Mouse (Mus musculus): ENCODE measurements around the gene Dstn. TPM values are rescaled to one million over a fixed set of nuclear protein-coding genes. Genes with fewer than 3 reads are reported as not detected.

Dstn gene
- 100 to 1,000 TPM; 171 to 186 TPM for total RNA-seq (2021)

DNA sequence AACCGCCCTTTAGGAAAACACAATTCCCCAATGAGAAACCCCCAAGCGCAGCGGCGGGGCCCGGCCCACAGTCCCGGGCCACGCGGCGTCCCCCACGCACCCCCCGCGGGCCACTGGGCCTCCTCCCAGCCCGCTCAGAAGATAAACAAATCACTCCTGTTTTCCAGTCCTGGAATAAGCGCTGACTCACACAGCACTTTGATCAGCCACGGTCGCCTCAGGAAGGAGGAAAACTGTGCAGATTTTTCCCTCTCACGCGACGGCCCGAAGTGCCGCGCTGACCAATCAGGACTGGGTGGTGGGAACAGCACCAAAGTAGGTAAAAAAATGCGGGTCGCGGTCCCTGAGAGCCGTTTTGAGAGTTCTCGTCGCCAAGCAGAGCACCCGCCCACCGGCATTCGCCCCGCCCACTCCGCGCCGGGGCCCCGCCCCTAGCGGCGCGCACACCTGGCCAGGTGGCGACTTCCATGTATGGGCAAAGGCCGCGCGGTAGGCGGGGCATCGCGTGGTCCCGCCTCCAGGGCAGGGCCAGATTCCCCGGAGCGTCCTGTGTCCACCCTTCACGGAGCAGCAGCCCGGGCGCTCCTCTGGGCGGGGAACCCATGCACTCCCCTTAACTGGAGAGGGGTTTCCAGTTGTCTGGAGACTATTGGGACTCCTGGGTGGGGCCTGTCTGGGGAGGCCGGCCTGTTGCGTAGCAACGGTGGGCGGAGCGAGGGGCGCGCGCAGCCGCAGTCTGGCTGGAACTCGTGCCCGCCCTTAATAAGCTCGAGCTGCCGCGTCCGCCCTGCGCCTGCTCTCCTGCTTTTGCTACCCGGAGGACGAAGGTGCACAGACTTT is at the start of gene Dstn:
Gene Dstn (plus strand): TSS at position 561 of the 840 bp plus-strand sequence.
- intact Hi-C loops (cut with DNase I): no loop called here

GRCm38 (mm10) chr2:143867326-143867725 is 47.8 kb upstream of the Dstn start:
- intact Hi-C loops (cut with DNase I): loop anchor here (2.0 to 10.0 kb wide), 3 partner anchors 115 to 417 kb away; no protein-coding TSS in a partner anchor
- DNase-seq (ENCODE audit: low spot score in 2 of 2): peak; percentile 86 to 88

More for the DNA sequence above, at the start of gene Dstn:
- peak; percentile 96 to 97 for DNase-seq (ENCODE audit: low spot score in 2 of 2)

DNA sequence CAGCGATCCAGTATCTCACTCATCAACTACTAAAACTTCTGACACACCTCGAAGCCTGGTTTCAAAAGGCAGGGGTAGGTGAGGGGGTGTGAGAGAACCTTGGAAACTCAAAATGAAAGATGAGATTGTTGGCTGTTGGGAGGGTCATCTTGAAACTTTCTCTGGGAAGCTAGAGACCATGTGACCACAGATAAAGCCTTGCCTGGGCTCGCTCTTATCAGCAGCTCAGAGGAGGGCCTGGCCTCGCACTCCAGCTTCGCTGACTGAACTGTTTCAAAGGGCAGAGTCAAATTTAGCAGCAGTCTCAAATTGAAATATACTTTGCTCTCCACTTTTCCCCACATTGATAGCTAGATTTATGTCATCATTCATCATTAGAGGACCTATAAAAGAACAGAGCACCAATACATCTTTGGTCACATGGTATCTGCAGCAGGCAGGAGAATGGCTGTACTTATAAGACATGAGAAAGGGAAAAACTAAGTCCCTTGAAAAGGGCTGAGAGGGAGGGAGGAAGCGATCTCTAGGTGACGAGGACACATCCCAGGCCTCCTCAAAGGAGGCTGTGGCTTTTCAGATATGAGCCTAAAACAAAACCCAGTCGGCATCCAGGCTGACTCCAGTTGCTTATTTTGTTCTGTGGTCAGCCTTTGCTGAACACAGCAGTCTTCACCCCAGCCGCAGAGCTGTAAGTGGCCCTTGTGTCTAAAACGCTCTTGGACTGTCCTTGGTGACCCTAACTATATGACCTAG is 44.0 kb upstream of the Dstn start:
- no peak for DNase-seq (ENCODE audit: low spot score in 2 of 2)
- intact Hi-C loops (cut with DNase I): no loop called here

GRCm38 (mm10) chr2:143876026-143876425 is 39.1 kb upstream of the Dstn start:
- intact Hi-C loops (cut with DNase I): no loop called here
- DNase-seq (ENCODE audit: low spot score in 2 of 2): no peak

DNA sequence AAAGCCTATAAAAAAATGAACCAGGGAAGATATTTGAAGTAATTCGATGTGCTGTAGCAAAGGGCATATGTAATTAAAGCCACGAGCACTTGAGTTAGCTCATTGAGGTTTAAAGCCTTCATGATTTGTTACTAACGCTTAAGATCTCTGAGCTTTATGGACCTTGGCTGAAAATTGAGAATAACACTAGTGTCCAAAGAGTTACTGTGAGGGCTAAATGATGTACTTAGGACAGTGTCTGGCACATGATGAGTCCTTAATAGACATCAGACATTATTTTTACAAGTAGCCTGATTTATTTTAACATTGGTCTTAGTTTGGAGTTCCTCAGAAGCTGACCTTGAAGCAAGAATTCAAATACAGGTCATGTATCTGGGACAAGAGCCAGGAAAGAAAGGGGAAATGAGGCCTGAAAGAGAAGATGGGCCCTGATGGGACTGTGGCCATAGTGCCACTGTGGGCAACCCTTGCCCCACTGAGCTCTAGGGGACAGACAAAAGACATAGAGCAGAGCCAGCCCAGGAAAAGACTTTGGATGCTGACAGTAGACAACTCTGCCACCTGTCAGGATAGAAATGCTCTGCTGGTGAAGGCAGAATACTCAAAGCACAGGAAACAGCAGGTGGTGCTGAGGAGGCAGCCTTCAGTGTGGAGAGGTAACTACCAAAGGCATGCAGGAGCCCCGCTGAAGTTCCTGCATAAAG is 38.0 kb upstream of the Dstn start:
- intact Hi-C loops (cut with DNase I): no loop called here
- DNase-seq (ENCODE audit: low spot score in 2 of 2): no peak

- no peak for DNase-seq (ENCODE audit: low spot score in 2 of 2)
- intact Hi-C loops (cut with DNase I): no loop called here
These were observed 35.8 kb upstream of the Dstn start for GRCm38 (mm10) chr2:143879311-143879710.

- intact Hi-C loops (cut with DNase I): no loop called here
- DNase-seq (ENCODE audit: low spot score in 2 of 2): peak; percentile 51 to 81
These were observed 33.1 kb upstream of the Dstn start for GRCm38 (mm10) chr2:143882002-143882401.

DNA sequence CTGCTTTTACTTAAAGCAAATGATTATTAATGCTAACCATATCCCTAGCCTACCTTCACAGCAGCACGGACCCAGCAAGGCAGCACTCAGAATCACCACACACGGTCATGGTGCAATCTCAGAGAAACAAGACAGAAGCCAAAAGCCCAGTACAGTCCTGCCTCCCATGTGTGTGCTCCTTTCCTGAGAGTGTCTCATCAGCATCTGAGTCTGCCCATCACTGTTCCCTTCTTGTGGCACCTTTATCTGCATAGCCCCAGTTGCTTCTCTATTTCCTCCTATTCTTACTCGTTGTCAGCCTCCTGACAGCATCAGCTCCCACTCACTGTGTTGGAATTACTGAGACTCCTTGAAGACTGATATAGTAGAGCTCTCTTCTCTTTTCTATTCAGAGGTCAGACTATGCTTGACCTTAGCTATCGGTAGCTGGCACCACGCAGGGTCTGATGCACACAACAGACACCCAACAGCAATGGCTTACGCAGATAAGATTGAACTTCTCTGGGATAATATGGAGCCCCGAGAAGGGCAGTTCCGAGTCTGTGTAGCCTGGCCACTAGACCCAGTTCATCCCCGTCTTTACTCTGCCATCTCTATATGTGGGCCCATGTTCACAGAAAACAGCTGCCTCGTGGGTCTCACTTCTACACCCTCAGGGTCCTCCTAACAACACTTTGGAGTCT is 32.4 kb upstream of the Dstn start:
- intact Hi-C loops (cut with DNase I): no loop called here
- DNase-seq (ENCODE audit: low spot score in 2 of 2): no peak

DNA sequence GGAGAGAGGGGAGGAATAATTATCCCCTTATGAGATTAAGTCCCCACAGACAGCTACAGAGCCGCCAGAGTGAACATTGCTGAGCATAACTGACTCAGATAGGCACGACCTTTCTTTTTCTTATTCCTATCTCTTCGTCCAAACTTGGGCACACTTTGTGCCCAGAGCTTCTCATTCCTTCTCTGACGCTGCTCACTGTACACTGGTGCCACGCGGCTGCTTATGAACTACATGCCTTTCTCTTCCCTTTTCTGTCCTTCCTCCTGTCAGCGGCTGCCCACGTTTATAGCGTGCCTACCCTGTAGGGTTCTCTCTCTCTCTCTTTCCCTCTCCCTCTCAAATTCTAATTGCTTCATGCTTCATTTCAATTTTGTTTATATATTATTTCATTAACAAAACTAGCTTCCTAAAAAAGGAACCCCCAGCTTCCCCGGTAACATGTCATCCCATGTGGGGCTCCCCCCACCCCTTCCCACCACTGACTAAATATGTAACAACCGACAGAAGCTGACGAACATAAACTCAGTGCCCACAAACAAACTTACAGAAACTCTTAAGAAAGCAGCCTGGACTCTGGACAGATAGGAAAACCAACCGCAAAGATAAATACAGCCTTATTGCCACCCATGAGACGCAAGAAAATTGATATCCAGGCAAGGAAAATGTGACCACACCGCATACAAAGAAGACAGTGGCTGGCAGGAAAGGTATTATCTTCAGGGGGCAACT is 25.8 kb upstream of the Dstn start:
- no peak for DNase-seq (ENCODE audit: low spot score in 2 of 2)
- intact Hi-C loops (cut with DNase I): no loop called here

DNA sequence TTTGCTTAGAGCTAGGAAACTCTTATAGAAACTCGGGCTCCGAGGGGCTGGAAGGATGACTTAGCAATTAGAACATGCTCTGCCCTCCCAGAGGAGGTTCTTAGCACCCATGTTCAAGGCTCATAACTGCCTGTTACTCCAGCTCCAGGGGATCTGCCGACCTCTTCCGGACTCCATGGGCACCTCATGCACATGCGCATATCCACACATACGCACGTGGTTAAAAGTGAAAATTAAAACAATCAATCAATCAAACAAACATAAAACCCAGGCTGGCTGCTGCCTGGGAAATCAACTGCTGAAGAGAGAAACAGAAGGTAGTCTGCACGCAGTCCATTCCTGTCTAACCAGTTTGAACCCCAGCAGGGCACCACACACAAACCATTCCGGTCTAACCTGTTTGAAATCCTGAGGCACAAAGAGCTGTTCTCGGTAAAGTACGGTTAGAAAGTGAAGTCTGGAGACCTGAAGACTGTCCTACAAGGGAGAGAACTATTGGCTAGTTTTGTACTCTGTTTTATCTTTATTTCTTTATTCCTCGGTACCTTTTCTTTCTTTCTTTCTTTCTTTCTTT is 25.2 kb upstream of the Dstn start:
- intact Hi-C loops (cut with DNase I): no loop called here
- DNase-seq (ENCODE audit: low spot score in 2 of 2): no peak

- DNase-seq (ENCODE audit: low spot score in 2 of 2): no peak
- intact Hi-C loops (cut with DNase I): no loop called here
These were observed 23.6 kb upstream of the Dstn start for GRCm38 (mm10) chr2:143891302-143892048.

DNA sequence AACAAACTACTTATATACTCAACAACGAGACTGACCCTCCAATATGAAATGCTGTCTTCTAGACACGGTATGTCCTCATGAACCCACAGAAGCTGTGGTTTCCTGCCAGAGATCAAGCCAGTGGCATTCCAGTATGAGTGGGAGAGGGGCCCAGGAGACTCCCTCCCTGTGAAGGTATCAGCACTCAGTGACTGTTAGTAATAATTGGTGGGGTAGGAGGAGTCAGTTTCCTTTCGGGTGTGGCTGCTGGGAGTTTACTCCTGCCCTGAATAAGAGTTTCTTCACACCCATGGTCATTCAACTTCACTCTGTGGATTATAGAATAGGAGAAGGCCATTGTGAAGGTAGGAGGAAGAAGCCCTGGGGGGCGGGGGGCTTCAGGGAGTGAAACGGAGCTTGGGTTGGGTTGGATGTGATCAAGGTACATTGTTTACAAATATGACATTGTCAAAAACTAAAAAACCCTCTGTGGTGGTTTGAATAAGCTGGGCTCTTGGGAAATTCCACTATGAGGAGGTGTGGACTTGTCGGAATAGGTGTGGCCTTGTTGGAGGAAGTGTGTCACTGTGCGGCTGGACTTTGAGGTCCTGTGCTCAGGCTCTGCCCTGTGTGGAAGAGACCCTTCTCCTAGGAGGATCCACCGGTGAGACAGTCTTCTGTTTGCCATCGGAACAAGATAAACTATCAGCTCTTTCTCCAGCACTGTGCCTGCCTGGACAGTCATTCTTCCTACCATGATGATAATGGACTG is 15.5 kb upstream of the Dstn start:
- intact Hi-C loops (cut with DNase I): no loop called here
- no peak for DNase-seq (ENCODE audit: low spot score in 2 of 2)

GRCm38 (mm10) chr2:143900821-143901351 is 14.2 kb upstream of the Dstn start:
- intact Hi-C loops (cut with DNase I): no loop called here
- no peak for DNase-seq (ENCODE audit: low spot score in 2 of 2)

GRCm38 (mm10) chr2:143903376-143904045 is 11.6 kb upstream of the Dstn start:
- no peak for DNase-seq (ENCODE audit: low spot score in 2 of 2)
- intact Hi-C loops (cut with DNase I): no loop called here

GRCm38 (mm10) chr2:143904896-143905295 is 10.2 kb upstream of the Dstn start:
- intact Hi-C loops (cut with DNase I): no loop called here

GRCm38 (mm10) chr2:143909230-143909629 is 5.9 kb upstream of the Dstn start:
- intact Hi-C loops (cut with DNase I): no loop called here

More at GRCm38 (mm10) chr2:143904896-143905295, 10.2 kb upstream of the Dstn start:
- DNase-seq (ENCODE audit: low spot score in 2 of 2): no peak

More at GRCm38 (mm10) chr2:143909230-143909629, 5.9 kb upstream of the Dstn start:
- no peak for DNase-seq (ENCODE audit: low spot score in 2 of 2)

All from left cerebral cortex, postnatal 25 days (tissue).